Mouse (Mus musculus): ENCODE data around the gene Gm14180.
"Not testable (repeated sequence)": the region's sequence is repeated elsewhere in the genome, so short reads cannot be mapped to it uniquely, and the experiment has no call there.

The Gm14180 gene

GRCm38 (mm10) chr11:99734190-99734589, at the start of gene Gm14180:
TSS of gene Gm14180 (minus strand) at chr11:99734290.
- in situ Hi-C loops (cut with MboI), result no loop called here

GRCm38 (mm10) chr11:99780604-99781003, 46.5 kb upstream of the Gm14180 start, which contains the start of gene Krtap4-8:
TSS of gene Krtap4-8 (minus strand) at chr11:99780704.
- in situ Hi-C loops (cut with MboI), result no loop called here

GRCm38 (mm10) chr11:99778401-99778800, 44.3 kb upstream of the Gm14180 start:
- in situ Hi-C loops (cut with MboI), result no loop called here

GRCm38 (mm10) chr11:99772813-99773212, 38.7 kb upstream of the Gm14180 start, which contains the start of gene Gm11595:
TSS of gene Gm11595 (minus strand) at chr11:99772913.
- in situ Hi-C loops (cut with MboI), result not testable (repeated sequence)

- in situ Hi-C loops (cut with MboI), result no loop called here
These were observed 34.3 kb upstream of the Gm14180 start for GRCm38 (mm10) chr11:99768410-99768809.

GRCm38 (mm10) chr11:99758877-99759276, 24.8 kb upstream of the Gm14180 start:
- in situ Hi-C loops (cut with MboI), result no loop called here

- in situ Hi-C loops (cut with MboI), result no loop called here
These were observed 9.9 kb upstream of the Gm14180 start for GRCm38 (mm10) chr11:99743985-99744384.

GRCm38 (mm10) chr11:99724061-99724460, 10.0 kb downstream of the Gm14180 start:
- in situ Hi-C loops (cut with MboI), result no loop called here

GRCm38 (mm10) chr11:99718759-99719158, 15.3 kb downstream of the Gm14180 start:
- in situ Hi-C loops (cut with MboI), result no loop called here

GRCm38 (mm10) chr11:99690463-99690862, 43.6 kb downstream of the Gm14180 start, which contains the start of gene Gm14190:
TSS of gene Gm14190 (minus strand) at chr11:99690740.
- in situ Hi-C loops (cut with MboI), result no loop called here

GRCm38 (mm10) chr11:99685235-99685634, 48.9 kb downstream of the Gm14180 start:
- in situ Hi-C loops (cut with MboI), result not testable (repeated sequence)
